Mouse (Mus musculus) lung, postnatal 0 days (tissue): Measurements from ENCODE around the gene Nfia.

ENCODE experiments used
- CTCF ChIP-seq: IDR thresholded peaks from 2 replicates; pipeline ENCODE4 v1.5.1; 2016; ENCODE audit warnings: antibody characterized with exemption, mild to moderate bottlenecking
- EP300 ChIP-seq: IDR thresholded peaks from 2 replicates; pipeline ENCODE4 v1.6.1; 2016; ENCODE audit warnings: antibody characterized with exemption, mild to moderate bottlenecking, control low read depth

DNA sequence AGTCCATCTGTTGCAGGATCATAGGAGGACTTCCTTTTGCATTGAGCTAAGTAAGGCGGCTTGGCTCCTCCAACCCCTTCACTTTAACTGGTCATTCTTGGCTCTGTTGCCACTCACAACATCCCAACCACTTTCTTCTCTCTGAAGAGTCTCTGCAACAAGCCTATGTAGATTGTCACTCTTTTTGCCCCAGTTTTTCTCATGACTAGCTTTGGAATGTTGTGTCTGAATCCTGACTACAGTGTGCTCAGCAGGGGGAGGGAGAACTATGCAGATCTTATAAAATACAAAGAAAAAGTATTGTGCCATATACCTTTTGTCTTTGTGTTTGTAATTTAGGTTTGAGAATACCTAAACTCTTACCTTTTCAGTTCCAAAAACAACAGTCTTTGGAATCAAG, 119.1 kb downstream of the Nfia start:
- TF ChIP-seq CTCF, result no peak
- no peak for TF ChIP-seq EP300
